Mouse (Mus musculus): Measurements from ENCODE around the gene Foxe1. TPM values are rescaled to one million over a fixed set of nuclear protein-coding genes. Genes with fewer than 3 reads are reported as not detected.

The Foxe1 gene
- polyA plus RNA-seq, 1 experiment: 0.28 TPM

DNA sequence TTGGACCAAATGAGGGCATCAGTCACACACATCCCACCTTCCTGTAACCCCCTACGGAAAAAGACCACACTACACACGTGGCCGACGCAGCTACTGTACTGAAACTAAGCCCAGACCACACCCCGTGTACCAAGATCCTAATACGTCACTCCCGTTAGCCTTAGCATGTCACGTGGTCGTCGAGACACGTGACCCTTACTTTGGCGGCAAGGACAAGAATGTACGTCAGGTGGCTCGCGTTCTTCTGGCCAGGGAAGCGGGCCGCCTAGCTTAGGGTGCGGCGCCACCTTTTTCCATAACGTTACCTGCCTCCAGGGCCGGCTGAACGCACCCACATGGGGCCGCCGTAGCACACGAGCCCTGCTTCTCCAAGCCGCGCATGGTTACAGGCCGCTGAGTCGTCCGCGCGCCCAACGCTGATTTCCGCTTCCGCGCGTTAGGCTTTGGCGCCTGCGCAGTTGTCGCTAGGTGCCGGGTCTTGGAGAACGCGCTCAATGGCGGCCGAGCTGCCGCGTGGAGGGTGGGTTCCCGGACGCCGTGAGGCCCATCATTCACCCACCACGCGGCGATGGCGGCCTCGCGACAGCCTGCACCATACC is 45.7 kb downstream of the Foxe1 start, which contains the start of gene Trmo:
Gene Trmo, minus strand, starts transcription at position 425 of the 599 bp plus-strand sequence.
- Histone ChIP-seq H3K4me1 (replicated peaks; ENCODE audit: control insufficient read depth, insufficient read depth, low read length) (no peaks in the 10 kb centered on the region), H3K4me3 (ENCODE audit: control insufficient read depth, insufficient read depth, low read length) (peak within 1 kb of the TSS; percentile 85), H3K36me3 (ENCODE audit: control insufficient read depth, insufficient read depth, low read length) (peaks cover 15% of the 10 kb centered on the region), H3K27ac (ENCODE audit: control insufficient read depth, insufficient read depth, low read length) (peak within 1 kb of the TSS; percentile 75), H3K27me3 (ENCODE audit: control insufficient read depth, insufficient read depth, low read length) (no peaks in the 10 kb centered on the region)
- under 1% methylated on average over 56 of the region's 56 CpGs for WGBS
- peak; percentile 94 for DNase-seq
- peak; percentile 62; the same call in 1 of the 2 replicates for TF ChIP-seq CTCF (IDR thresholded peaks at IDR 0.05; ENCODE audit: borderline replicate concordance, control insufficient read depth, extremely low read depth, insufficient read depth, low read length, poor library complexity)
- TF ChIP-seq POLR2A (IDR thresholded peaks at IDR 0.05; ENCODE audit: control insufficient read depth, extremely low read depth, insufficient read depth, low read length, poor library complexity): peak; percentile 97

DNA sequence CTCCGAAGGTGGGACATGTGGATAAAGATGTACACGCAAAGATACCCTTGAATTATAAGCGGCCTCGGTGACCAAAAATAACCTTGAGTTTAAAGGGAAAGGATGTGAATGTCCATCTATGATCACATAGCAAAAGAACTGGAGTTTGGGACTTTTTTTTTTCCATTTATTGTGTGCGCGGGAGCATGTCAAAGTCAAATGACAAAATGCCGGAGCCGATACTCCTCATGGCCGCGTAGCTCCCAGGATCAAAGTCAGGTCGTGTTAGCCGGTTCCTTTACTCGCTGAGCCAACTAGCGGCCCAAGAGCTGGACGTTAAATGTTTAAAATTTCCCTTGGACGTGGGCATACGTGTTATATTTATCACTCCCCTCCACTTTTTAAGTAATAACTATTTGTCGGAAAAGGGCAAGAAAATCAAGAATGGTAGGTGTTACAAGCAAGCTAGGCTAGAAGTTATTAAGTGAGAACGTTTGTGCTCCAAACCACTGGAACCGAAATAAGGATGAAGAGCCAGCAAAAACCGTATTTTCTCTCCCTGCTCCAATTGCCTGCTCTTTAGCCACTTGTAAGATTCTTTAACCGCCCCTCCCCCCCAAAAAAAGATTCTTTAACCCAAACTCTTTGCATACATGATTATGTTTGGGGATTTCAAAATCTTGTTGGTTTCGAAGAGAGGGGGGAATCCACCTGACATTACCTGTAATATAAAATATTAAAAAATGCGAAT is 46.4 kb downstream of the Foxe1 start:
- H3K27me3 ChIP-seq (ENCODE audit: control insufficient read depth, insufficient read depth, low read length): no peaks in the 10 kb centered on the region
- no peak for DNase-seq
- TF ChIP-seq POLR2A (IDR thresholded peaks at IDR 0.05; ENCODE audit: control insufficient read depth, extremely low read depth, insufficient read depth, low read length, poor library complexity) (no peak), CTCF (IDR thresholded peaks at IDR 0.05; ENCODE audit: borderline replicate concordance, control insufficient read depth, extremely low read depth, insufficient read depth, low read length, poor library complexity) (no peak)
- H3K4me3 ChIP-seq (ENCODE audit: control insufficient read depth, insufficient read depth, low read length): peak overlapping the region; percentile 85
- peaks cover 11% of the 10 kb centered on the region for H3K36me3 ChIP-seq (ENCODE audit: control insufficient read depth, insufficient read depth, low read length)
- H3K4me1 ChIP-seq (replicated peaks; ENCODE audit: control insufficient read depth, insufficient read depth, low read length): no peaks in the 10 kb centered on the region
- peak overlapping the region; percentile 62 for H3K27ac ChIP-seq (ENCODE audit: control insufficient read depth, insufficient read depth, low read length)
- 1% methylated on average over 24 of the region's 24 CpGs for WGBS

DNA sequence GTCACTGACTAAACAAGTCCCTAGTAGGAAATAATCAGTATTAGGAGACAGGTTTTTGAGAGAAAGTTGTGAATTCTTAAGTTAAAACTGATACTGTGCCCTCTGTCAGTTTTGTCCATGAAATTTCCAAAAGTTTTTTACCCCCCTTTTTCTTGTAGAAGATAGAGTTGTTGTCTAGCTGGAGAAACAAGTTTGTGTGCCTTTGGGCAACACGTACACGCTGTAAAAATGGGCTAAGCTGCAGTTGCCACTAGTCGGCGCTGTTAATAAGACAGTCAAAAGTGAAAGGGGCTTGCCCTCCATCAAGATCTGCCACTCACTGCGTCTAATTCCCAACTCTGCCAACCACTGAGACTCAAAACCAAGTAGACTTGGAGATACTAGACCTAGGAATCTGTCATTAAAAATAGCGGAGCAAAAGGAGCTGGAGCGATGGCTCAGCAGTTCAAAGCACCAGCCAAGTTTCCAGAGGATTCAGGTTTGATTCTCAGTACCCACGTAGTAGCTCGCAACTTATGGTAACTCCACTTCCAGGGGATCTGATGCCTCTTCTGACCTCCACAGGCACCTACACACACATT is 47.1 kb downstream of the Foxe1 start:
- H3K4me3 ChIP-seq (ENCODE audit: control insufficient read depth, insufficient read depth, low read length): no peak overlapping the region
- no peaks in the 10 kb centered on the region for H3K4me1 ChIP-seq (replicated peaks; ENCODE audit: control insufficient read depth, insufficient read depth, low read length)
- no peaks in the 10 kb centered on the region for H3K27me3 ChIP-seq (ENCODE audit: control insufficient read depth, insufficient read depth, low read length)
- peak; percentile 89 for DNase-seq
- peaks cover 5% of the 10 kb centered on the region; the same call in 1 of the 2 replicates for H3K36me3 ChIP-seq (ENCODE audit: control insufficient read depth, insufficient read depth, low read length)
- TF ChIP-seq CTCF (IDR thresholded peaks at IDR 0.05; ENCODE audit: borderline replicate concordance, control insufficient read depth, extremely low read depth, insufficient read depth, low read length, poor library complexity): no peak
- no peak for TF ChIP-seq POLR2A (IDR thresholded peaks at IDR 0.05; ENCODE audit: control insufficient read depth, extremely low read depth, insufficient read depth, low read length, poor library complexity)
- 19% methylated on average over 9 of the region's 9 CpGs for WGBS
- no peak overlapping the region for H3K27ac ChIP-seq (ENCODE audit: control insufficient read depth, insufficient read depth, low read length)

DNA sequence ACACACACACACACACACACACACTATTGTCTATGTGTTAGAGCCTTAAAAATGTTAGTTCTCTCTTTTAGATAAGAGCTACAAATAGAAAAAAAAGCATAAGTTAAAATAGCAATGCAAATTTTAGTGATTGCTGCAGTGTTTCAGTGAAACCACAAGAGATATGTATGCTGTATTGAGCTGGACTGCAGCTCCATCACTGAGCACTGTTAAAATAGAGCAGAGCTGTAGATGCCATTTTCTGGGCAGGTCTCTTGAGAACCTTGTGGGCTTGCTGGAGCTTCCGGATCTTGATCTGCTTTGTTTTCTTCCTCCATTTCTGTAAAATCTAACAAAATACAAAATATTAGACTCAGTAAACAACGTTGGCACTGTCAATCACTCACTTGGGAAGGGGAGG is 51.0 kb downstream of the Foxe1 start:
- Histone ChIP-seq H3K27me3 (ENCODE audit: control insufficient read depth, insufficient read depth, low read length) (no peaks in the 10 kb centered on the region), H3K4me1 (replicated peaks; ENCODE audit: control insufficient read depth, insufficient read depth, low read length) (no peaks in the 10 kb centered on the region; the same call in 1 of the 2 replicates), H3K27ac (ENCODE audit: control insufficient read depth, insufficient read depth, low read length) (no peak overlapping the region), H3K36me3 (ENCODE audit: control insufficient read depth, insufficient read depth, low read length) (peaks cover 4% of the 10 kb centered on the region; the same call in 1 of the 2 replicates), H3K4me3 (ENCODE audit: control insufficient read depth, insufficient read depth, low read length) (no peak overlapping the region)
- WGBS: 94% methylated on average over 2 of the region's 2 CpGs
- no peak for TF ChIP-seq POLR2A (IDR thresholded peaks at IDR 0.05; ENCODE audit: control insufficient read depth, extremely low read depth, insufficient read depth, low read length, poor library complexity)
- TF ChIP-seq CTCF (IDR thresholded peaks at IDR 0.05; ENCODE audit: borderline replicate concordance, control insufficient read depth, extremely low read depth, insufficient read depth, low read length, poor library complexity): no peak
- no peak for DNase-seq

DNA sequence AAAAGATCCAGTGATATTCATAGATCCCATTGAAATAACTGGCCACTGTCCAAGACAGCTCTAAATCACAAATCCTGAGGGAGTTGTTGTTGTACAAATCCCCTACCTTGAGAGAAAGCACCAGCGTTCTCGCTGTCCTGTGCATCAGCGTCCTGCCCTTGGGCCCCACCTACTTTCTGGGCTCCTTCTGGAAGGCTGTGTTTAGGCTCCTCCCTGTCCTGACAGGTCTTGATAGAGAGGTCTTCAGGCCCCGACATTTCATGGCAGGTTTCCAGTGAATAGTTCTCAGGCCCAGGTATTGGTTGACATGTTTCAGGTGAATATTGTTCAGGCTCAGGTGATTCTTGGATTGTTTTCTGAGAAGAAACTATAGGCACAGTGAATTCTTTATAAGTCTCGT is 52.3 kb downstream of the Foxe1 start:
- Histone ChIP-seq H3K27me3 (ENCODE audit: control insufficient read depth, insufficient read depth, low read length) (no peaks in the 10 kb centered on the region), H3K4me1 (replicated peaks; ENCODE audit: control insufficient read depth, insufficient read depth, low read length) (no peaks in the 10 kb centered on the region; the same call in 1 of the 2 replicates), H3K36me3 (ENCODE audit: control insufficient read depth, insufficient read depth, low read length) (peaks cover 4% of the 10 kb centered on the region; the same call in 1 of the 2 replicates), H3K4me3 (ENCODE audit: control insufficient read depth, insufficient read depth, low read length) (no peak overlapping the region), H3K27ac (ENCODE audit: control insufficient read depth, insufficient read depth, low read length) (no peak overlapping the region)
- 87% methylated on average over 5 of the region's 5 CpGs for WGBS
- DNase-seq: no peak
- TF ChIP-seq CTCF (IDR thresholded peaks at IDR 0.05; ENCODE audit: borderline replicate concordance, control insufficient read depth, extremely low read depth, insufficient read depth, low read length, poor library complexity) (no peak), POLR2A (IDR thresholded peaks at IDR 0.05; ENCODE audit: control insufficient read depth, extremely low read depth, insufficient read depth, low read length, poor library complexity) (no peak)

Other genes with a start within 250 kb of the Foxe1 start
- 53.3 and 56.7 TPM in 2 replicates for gene Ncbp1, start 205.0 kb upstream of the Foxe1 start, polyA plus RNA-seq (2012; rRNA removed)
- 20.3 and 23.8 TPM in 2 replicates for gene Tstd2, start 204.9 kb upstream of the Foxe1 start, polyA plus RNA-seq (2012; rRNA removed)
- 33.4 and 36.4 TPM in 2 replicates for gene Xpa, start 147.3 kb upstream of the Foxe1 start, polyA plus RNA-seq (2012; rRNA removed)
- gene Trmo, start 45.8 kb downstream of the Foxe1 start, polyA plus RNA-seq (2012; rRNA removed): 11.9 and 13.5 TPM in 2 replicates
- gene Hemgn, start 69.9 kb downstream of the Foxe1 start, polyA plus RNA-seq (2012; rRNA removed): 0.93 and 1.3 TPM in 2 replicates
- 52.6 and 126 TPM in 2 replicates for gene Anp32b, start 107.3 kb downstream of the Foxe1 start, polyA plus RNA-seq (2012; rRNA removed)
- 52.3 and 53.4 TPM in 2 replicates for gene Nans, start 145.6 kb downstream of the Foxe1 start, polyA plus RNA-seq (2012; rRNA removed)
- gene Trim14, start 192.5 kb downstream of the Foxe1 start, polyA plus RNA-seq (2012; rRNA removed): 27.3 and 38.2 TPM in 2 replicates

All from thymus, adult 2 months (tissue).